Mouse (Mus musculus): ENCODE measurements around the gene Cox17. TPM values are rescaled to one million over a fixed set of nuclear protein-coding genes. Genes with fewer than 3 reads are reported as not detected.

The Cox17 gene
- total and polyA plus RNA-seq, 2 experiments from 2014 or later, result 12.9 to 80.3 TPM

DNA sequence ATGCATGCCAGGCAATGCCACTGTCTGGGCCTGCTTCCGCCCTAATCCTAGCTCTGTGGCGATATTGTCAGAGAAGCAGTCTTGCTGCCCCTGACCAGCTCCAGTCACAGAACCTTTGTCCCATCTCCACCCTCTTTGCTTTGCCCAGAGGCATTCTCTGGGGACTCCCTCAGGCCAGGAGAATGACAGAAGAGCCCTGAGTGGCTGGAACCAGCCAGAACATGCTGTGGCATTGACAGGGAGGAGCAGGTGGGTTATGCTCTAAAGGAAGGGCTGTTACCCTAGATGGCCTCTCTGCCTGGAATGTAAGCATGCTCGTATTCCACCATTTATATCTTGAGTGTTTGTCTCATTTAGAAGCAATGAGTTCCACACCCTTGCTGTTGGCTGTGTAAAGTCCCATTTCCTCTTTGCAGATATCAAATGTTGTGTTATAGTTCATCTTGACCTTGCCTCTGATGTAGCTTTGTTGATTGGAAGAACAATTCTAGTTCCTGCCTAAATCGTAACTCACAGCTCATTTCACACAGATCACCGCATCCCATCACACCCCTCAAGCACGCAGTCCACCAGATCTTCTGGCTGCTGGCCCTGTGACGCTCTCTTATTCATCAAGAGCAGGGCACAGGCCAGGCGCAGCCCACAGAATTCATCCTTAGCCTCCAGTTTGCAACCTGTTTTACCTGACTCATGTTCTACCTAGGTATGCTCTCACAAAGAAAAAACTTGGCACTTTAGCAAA, 24.0 kb downstream of the Cox17 start:
- Histone ChIP-seq H3K36me3 (ENCODE audit: insufficient read depth) (no peaks in the 10 kb centered on the region), H3K27me3 (ENCODE audit: insufficient read depth, low read length) (no peaks in the 10 kb centered on the region), H3K9me3 (ENCODE audit: low read length) (no peaks in the 10 kb centered on the region), H3K4me3 (ENCODE audit: low read depth, low read length) (no peak overlapping the region), H3K27ac (ENCODE audit: low read depth, low read length) (no peak overlapping the region), H3K4me1 (ENCODE audit: insufficient read depth) (no peaks in the 10 kb centered on the region), H3K9ac (no peak overlapping the region), H3K4me2 (ENCODE audit: low read depth) (no peak overlapping the region)
- no peak for DNase-seq
- TF ChIP-seq CTCF (IDR thresholded peaks at IDR 0.05; ENCODE audit: low read depth), result no peak
- ATAC-seq, result no peak
- 83% methylated on average over 8 of the region's 8 CpGs for WGBS

DNA sequence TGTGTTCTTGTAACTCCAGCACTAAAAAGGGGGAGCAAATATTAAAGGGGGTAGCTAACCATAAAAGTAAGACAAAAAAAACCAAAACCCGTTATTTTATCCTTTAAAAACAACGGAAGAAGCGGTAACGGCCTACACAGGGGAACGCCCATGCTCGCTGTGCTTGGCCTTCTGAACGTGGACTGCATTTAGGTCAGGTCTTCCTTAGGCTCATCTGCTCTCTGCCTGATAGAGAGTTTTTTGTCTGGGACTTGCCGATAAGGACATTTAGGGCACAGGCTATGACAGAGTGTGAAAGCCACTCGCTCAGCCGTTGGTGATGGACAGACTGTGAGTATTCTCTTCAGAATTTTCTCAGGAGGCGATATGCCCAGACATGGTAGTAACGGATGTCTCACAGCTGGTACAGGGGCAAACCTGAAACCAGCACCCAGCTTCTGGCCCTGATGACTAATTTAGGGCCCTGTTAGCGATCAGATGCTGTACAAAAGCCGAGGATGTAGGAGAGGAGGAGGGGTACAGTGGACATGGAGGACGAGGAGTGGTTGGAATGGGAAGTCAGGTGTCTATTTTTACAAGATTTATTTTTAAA, 25.0 kb downstream of the Cox17 start:
- no peaks in the 10 kb centered on the region for H3K4me1 ChIP-seq (ENCODE audit: insufficient read depth)
- no peaks in the 10 kb centered on the region for H3K9me3 ChIP-seq (ENCODE audit: low read length)
- no peaks in the 10 kb centered on the region for H3K27me3 ChIP-seq (ENCODE audit: insufficient read depth, low read length)
- no peak for TF ChIP-seq CTCF (IDR thresholded peaks at IDR 0.05; ENCODE audit: low read depth)
- no peak overlapping the region for H3K4me3 ChIP-seq (ENCODE audit: low read depth, low read length)
- no peak overlapping the region for H3K4me2 ChIP-seq (ENCODE audit: low read depth)
- H3K27ac ChIP-seq (ENCODE audit: low read depth, low read length), result no peak overlapping the region
- no peak for ATAC-seq
- H3K36me3 ChIP-seq (ENCODE audit: insufficient read depth), result no peaks in the 10 kb centered on the region
- no peak for DNase-seq
- 87% methylated on average over 15 of the region's 15 CpGs for WGBS
- no peak overlapping the region for H3K9ac ChIP-seq

DNA sequence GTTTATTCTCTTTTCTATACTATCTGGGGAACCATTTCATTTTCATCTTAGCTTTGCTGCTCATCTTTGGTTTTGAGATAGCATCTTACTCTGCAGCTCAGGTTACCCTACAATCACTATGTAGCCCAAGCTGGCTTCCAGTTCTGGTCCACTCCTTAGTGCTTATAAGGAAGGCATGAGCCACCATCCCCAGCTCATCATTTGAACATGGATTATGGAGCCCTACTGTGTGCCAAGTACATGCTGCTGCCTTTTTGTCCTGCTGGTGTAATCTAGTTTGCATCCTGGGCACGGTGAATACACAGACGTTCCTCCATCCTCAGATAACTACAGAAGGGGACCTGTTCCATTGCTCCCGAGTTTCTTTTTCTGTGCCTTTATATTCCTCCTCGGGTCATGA, 26.1 kb downstream of the Cox17 start:
- no peak overlapping the region for H3K9ac ChIP-seq
- DNase-seq (no peak), ATAC-seq (no peak)
- 82% methylated on average over 4 of the region's 4 CpGs for WGBS
- H3K36me3 ChIP-seq (ENCODE audit: insufficient read depth), result no peaks in the 10 kb centered on the region
- no peak overlapping the region for H3K27ac ChIP-seq (ENCODE audit: low read depth, low read length)
- no peak overlapping the region for H3K4me2 ChIP-seq (ENCODE audit: low read depth)
- H3K4me1 ChIP-seq (ENCODE audit: insufficient read depth), result no peaks in the 10 kb centered on the region
- H3K9me3 ChIP-seq (ENCODE audit: low read length), result no peaks in the 10 kb centered on the region
- H3K4me3 ChIP-seq (ENCODE audit: low read depth, low read length), result no peak overlapping the region
- no peaks in the 10 kb centered on the region for H3K27me3 ChIP-seq (ENCODE audit: insufficient read depth, low read length)
- TF ChIP-seq CTCF (IDR thresholded peaks at IDR 0.05; ENCODE audit: low read depth), result no peak

DNA sequence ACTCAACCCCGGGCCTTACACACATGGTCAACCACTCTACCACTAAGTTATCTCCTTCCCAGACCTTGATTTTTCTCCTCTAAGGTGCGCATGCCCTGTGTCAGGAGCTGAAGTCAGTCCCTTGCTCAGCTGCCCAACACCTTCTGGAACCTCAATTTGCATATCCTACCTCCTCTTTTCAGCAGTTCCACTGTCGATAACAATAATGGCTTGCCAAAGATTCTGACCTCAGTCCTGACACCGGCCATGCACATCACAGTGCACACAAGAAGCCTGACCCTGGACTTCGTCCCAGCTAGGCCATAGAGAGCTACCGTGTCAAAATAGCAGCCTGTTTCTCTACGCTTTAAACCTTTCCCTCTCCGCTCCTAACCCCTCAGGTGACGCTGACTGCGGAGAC, 26.6 kb downstream of the Cox17 start:
- H3K36me3 ChIP-seq (ENCODE audit: insufficient read depth), result no peaks in the 10 kb centered on the region
- no peak overlapping the region for H3K27ac ChIP-seq (ENCODE audit: low read depth, low read length)
- H3K4me1 ChIP-seq (ENCODE audit: insufficient read depth), result no peaks in the 10 kb centered on the region
- H3K4me2 ChIP-seq (ENCODE audit: low read depth), result no peak overlapping the region
- no peak overlapping the region for H3K4me3 ChIP-seq (ENCODE audit: low read depth, low read length)
- 83% methylated on average over 10 of the region's 10 CpGs for WGBS
- DNase-seq (no peak), ATAC-seq (no peak)
- no peaks in the 10 kb centered on the region for H3K27me3 ChIP-seq (ENCODE audit: insufficient read depth, low read length)
- no peak overlapping the region for H3K9ac ChIP-seq
- TF ChIP-seq CTCF (IDR thresholded peaks at IDR 0.05; ENCODE audit: low read depth), result no peak
- H3K9me3 ChIP-seq (ENCODE audit: low read length), result no peaks in the 10 kb centered on the region

DNA sequence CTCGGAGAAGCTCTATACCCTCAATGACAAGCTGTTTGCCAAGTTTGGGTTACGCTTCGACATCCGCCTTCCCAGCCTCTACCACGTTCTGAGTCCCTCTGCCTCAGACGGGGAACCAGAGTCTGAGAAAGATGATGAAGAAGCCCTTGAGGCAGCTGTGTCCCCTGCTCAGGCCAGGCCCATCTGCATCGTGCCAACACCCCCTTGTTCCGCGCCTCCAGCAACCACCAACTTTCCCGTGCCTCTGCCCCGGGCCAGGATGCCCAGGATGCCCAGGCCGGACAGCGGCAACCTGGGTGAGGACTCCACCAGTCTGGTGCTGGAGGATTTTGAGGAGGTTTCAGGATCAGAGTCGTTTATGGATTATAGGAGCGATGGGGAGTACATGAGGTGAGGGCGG, 27.1 kb downstream of the Cox17 start:
- no peaks in the 10 kb centered on the region for H3K27me3 ChIP-seq (ENCODE audit: insufficient read depth, low read length)
- no peaks in the 10 kb centered on the region for H3K4me1 ChIP-seq (ENCODE audit: insufficient read depth)
- ATAC-seq (no peak), DNase-seq (no peak)
- H3K4me3 ChIP-seq (ENCODE audit: low read depth, low read length), result no peak overlapping the region
- H3K4me2 ChIP-seq (ENCODE audit: low read depth), result no peak overlapping the region
- no peak for TF ChIP-seq CTCF (IDR thresholded peaks at IDR 0.05; ENCODE audit: low read depth)
- no peak overlapping the region for H3K9ac ChIP-seq
- no peaks in the 10 kb centered on the region for H3K9me3 ChIP-seq (ENCODE audit: low read length)
- H3K36me3 ChIP-seq (ENCODE audit: insufficient read depth), result no peaks in the 10 kb centered on the region
- no peak overlapping the region for H3K27ac ChIP-seq (ENCODE audit: low read depth, low read length)
- WGBS, result 87% methylated on average over 16 of the region's 16 CpGs

DNA sequence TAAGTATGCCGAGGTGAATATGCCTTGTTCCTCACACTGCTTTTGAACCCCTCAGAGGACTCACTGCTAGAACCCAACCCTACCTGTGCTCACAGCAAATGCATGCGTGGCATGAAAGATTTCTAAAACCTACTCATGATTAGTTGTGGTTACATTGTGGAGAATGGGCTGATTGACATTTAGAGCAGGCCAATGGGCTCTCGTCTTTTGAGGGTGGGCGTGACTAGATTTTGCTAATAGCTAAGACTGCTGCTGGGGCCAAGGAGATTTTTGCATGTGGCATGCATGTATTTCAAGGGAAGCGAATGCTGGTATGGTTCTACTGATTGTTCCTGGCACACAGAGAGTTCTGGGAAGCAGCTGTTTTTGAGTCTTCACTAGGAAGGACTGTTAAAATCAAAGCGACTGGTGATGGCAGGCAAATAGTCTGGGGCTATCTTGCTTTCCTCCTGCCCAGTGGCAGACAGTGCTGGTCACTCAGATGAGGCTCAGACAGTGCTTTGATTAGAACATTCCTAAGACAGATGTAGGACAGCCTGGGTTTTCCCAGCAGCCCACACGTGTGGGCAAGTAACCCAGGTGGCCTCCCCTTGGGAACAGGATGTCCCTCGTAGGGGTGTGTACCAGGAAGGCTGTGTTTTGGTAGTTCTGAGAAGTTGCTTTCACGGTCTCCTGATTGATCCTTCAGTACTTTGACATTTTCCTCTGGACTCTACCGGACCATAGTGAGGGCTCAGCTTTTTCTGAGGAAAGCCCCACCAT, 27.8 kb downstream of the Cox17 start:
- no peak overlapping the region for H3K4me3 ChIP-seq (ENCODE audit: low read depth, low read length)
- no peak for TF ChIP-seq CTCF (IDR thresholded peaks at IDR 0.05; ENCODE audit: low read depth)
- H3K4me2 ChIP-seq (ENCODE audit: low read depth), result no peak overlapping the region
- H3K27me3 ChIP-seq (ENCODE audit: insufficient read depth, low read length), result no peaks in the 10 kb centered on the region
- no peak overlapping the region for H3K27ac ChIP-seq (ENCODE audit: low read depth, low read length)
- 85% methylated on average over 10 of the region's 10 CpGs for WGBS
- DNase-seq (peak; percentile 22), ATAC-seq (no peak)
- no peaks in the 10 kb centered on the region for H3K9me3 ChIP-seq (ENCODE audit: low read length)
- H3K36me3 ChIP-seq (ENCODE audit: insufficient read depth), result no peaks in the 10 kb centered on the region
- no peaks in the 10 kb centered on the region for H3K4me1 ChIP-seq (ENCODE audit: insufficient read depth)
- H3K9ac ChIP-seq, result no peak overlapping the region

DNA sequence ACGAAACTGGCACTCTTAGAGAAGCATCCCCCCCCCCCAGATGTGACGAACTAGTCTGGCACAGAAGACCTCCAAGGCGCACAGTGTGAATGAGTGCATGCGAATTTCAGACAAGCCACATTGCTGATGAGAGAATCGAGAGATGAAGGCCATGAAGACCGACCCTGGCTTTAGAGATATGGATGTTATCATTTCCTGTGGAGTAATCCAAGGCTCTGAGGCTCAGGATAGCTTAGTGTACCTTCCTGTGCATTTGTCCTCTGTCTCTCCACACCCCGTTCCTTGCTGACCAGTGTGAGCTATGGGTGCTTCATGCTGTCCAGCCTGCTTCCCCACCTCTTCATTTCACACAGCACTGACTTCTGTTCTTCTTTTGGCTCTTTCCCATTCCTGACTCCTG, 28.4 kb downstream of the Cox17 start:
- Histone ChIP-seq H3K27me3 (ENCODE audit: insufficient read depth, low read length) (no peaks in the 10 kb centered on the region), H3K4me1 (ENCODE audit: insufficient read depth) (no peaks in the 10 kb centered on the region), H3K4me3 (ENCODE audit: low read depth, low read length) (no peak overlapping the region), H3K9me3 (ENCODE audit: low read length) (no peaks in the 10 kb centered on the region), H3K4me2 (ENCODE audit: low read depth) (no peak overlapping the region), H3K36me3 (ENCODE audit: insufficient read depth) (no peaks in the 10 kb centered on the region), H3K27ac (ENCODE audit: low read depth, low read length) (no peak overlapping the region), H3K9ac (no peak overlapping the region)
- WGBS, result 85% methylated on average over 7 of the region's 7 CpGs
- TF ChIP-seq CTCF (IDR thresholded peaks at IDR 0.05; ENCODE audit: low read depth), result no peak
- ATAC-seq (no peak), DNase-seq (no peak)
